Mouse (Mus musculus): ENCODE data around the gene Tigd4.

DNA sequence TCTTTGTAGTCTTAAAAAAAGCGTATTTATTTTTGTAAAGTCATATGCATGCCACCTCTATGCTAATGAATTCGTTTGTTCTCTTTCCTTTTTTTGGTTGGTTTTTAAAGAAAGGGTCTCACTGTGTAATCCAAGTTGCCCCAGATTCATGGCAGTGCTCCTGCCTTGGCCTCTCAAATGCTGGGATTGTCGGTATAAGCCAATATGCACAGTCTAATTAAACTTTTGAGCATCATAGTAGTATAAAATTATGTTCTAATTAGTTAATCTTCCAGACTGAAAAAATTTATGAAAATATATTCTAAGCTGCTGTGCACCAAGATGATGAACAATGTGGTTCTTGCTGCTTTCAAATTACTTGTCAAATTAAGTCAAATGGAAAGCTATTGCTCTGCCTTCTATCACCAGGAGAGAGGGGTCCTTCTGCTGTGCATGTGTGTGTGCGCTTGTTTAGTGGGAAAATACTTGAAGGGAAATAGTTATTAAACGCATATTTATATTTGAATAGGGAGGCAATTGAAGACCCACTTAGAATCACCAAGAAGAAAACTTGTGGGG, 2.4 kb downstream of the Tigd4 start:
- no peak for TF ChIP-seq CTCF (IDR thresholded peaks at IDR 0.05)
- no peak for TF ChIP-seq EP300 (IDR thresholded peaks at IDR 0.05)

Measured in lung, postnatal 0 days (tissue).